ENCODE assay signal across 11 mouse cellular contexts in genomic region chr3:36532738-36533137, GRCm38 (mm10). TPM values are rescaled to one million over a fixed set of nuclear protein-coding genes. Genes with fewer than 3 reads are reported as not detected.
DNase-seq lines count a peak whose midpoint lies in the region; ATAC-seq lines count a peak whose summit lies in the region.
"Had no signal": no experiment of that assay in that cellular context is flagged by ENCODE, and none has a peak within 500 bp of the region (broad histone marks: within the 10 kb centered on the region; RNA-seq: fewer than 3 reads in every experiment).

No protein-coding gene starts in this region.

- peaks cover 38% of the 10 kb centered on the region for H3K4me1 ChIP-seq in heart, embryonic 13.5 days
- H3K4me1 ChIP-seq in heart, embryonic 10.5 days: peaks cover 8% of the 10 kb centered on the region
- peaks cover 27% of the 10 kb centered on the region for H3K4me1 ChIP-seq in lung, embryonic 16.5 days (replicated peaks; ENCODE audit: control insufficient read depth, insufficient read depth, low read length)
- H3K4me1 ChIP-seq in limb, embryonic 13.5 days: peaks cover 12% of the 10 kb centered on the region; the same call in 1 of the 2 replicates
- H3K4me1 ChIP-seq in hindbrain, embryonic 13.5 days (replicated peaks): peaks cover 7% of the 10 kb centered on the region; the same call in 1 of the 2 replicates

- no peak overlapping the region for H3K27ac ChIP-seq in heart, embryonic 13.5 days (replicated peaks)
- H3K27ac ChIP-seq in heart, embryonic 10.5 days: no peak overlapping the region
- peak overlapping the region; percentile 60 for H3K27ac ChIP-seq in lung, embryonic 16.5 days (ENCODE audit: low read length)
- H3K27ac ChIP-seq in limb, embryonic 13.5 days: no peak overlapping the region
- H3K27ac ChIP-seq in hindbrain, embryonic 13.5 days: no peak overlapping the region
- H3K27ac ChIP-seq: embryonic facial prominence, embryonic 13.5 days had no signal

- no peaks in the 10 kb centered on the region for H3K36me3 ChIP-seq in heart, embryonic 13.5 days
- H3K36me3 ChIP-seq in heart, embryonic 10.5 days: no peaks in the 10 kb centered on the region
- H3K36me3 ChIP-seq in lung, embryonic 16.5 days (ENCODE audit: control insufficient read depth, insufficient read depth, low read length): no peaks in the 10 kb centered on the region
- no peaks in the 10 kb centered on the region for H3K36me3 ChIP-seq in limb, embryonic 13.5 days
- H3K36me3 ChIP-seq in hindbrain, embryonic 13.5 days: no peaks in the 10 kb centered on the region
- H3K36me3 ChIP-seq: embryonic facial prominence, embryonic 13.5 days had no signal

- peak overlapping the region; percentile 73; the same call in 1 of the 2 replicates for H3K4me2 ChIP-seq in heart, embryonic 13.5 days
- H3K4me2 ChIP-seq in lung, embryonic 16.5 days (ENCODE audit: low read depth, low read length): peak overlapping the region; percentile 78
- peak overlapping the region; percentile 68 for H3K4me2 ChIP-seq in limb, embryonic 13.5 days (replicated peaks)
- H3K4me2 ChIP-seq in hindbrain, embryonic 13.5 days: no peak overlapping the region

- no peak overlapping the region for H3K4me3 ChIP-seq in heart, embryonic 13.5 days
- no peak overlapping the region for H3K4me3 ChIP-seq in heart, embryonic 10.5 days
- H3K4me3 ChIP-seq in lung, embryonic 16.5 days (ENCODE audit: low read length): no peak overlapping the region; the same call in 1 of the 2 replicates
- H3K4me3 ChIP-seq in limb, embryonic 13.5 days: no peak overlapping the region
- no peak overlapping the region for H3K4me3 ChIP-seq in hindbrain, embryonic 13.5 days
- H3K4me3 ChIP-seq: myocyte had no signal

- 49% methylated on average over 7 of the region's 7 CpGs for WGBS in heart, embryonic 13.5 days
- 34% methylated on average over 7 of the region's 7 CpGs for WGBS in heart, embryonic 10.5 days
- 19% methylated on average over 7 of the region's 7 CpGs for WGBS in lung, embryonic 16.5 days
- 37% methylated on average over 7 of the region's 7 CpGs for WGBS in limb, embryonic 13.5 days
- 48% methylated on average over 7 of the region's 7 CpGs for WGBS in hindbrain, embryonic 13.5 days

- no peak overlapping the region for H3K9ac ChIP-seq in heart, embryonic 13.5 days
- no peak overlapping the region for H3K9ac ChIP-seq in lung, embryonic 16.5 days (ENCODE audit: low read length)
- no peak overlapping the region for H3K9ac ChIP-seq in limb, embryonic 13.5 days
- no peak overlapping the region for H3K9ac ChIP-seq in hindbrain, embryonic 13.5 days

- H3K9me3 ChIP-seq in heart, embryonic 13.5 days: no peaks in the 10 kb centered on the region
- no peaks in the 10 kb centered on the region for H3K9me3 ChIP-seq in heart, embryonic 10.5 days
- H3K9me3 ChIP-seq in lung, embryonic 16.5 days (ENCODE audit: control insufficient read depth, low read length): no peaks in the 10 kb centered on the region
- H3K9me3 ChIP-seq in limb, embryonic 13.5 days: no peaks in the 10 kb centered on the region
- no peaks in the 10 kb centered on the region for H3K9me3 ChIP-seq in hindbrain, embryonic 13.5 days
- H3K9me3 ChIP-seq: embryonic facial prominence, embryonic 13.5 days had no signal

- peaks cover 11% of the 10 kb centered on the region; the same call in 1 of the 2 replicates for H3K27me3 ChIP-seq in heart, embryonic 13.5 days (replicated peaks)
- H3K27me3 ChIP-seq in heart, embryonic 10.5 days (ENCODE audit: insufficient read depth, poor library complexity, severe bottlenecking): peaks cover 8% of the 10 kb centered on the region; the same call in 1 of the 2 replicates
- no peaks in the 10 kb centered on the region for H3K27me3 ChIP-seq in lung, embryonic 16.5 days (ENCODE audit: control insufficient read depth, insufficient read depth, low read depth, low read length)
- peaks cover 18% of the 10 kb centered on the region for H3K27me3 ChIP-seq in limb, embryonic 13.5 days
- peaks cover 25% of the 10 kb centered on the region for H3K27me3 ChIP-seq in hindbrain, embryonic 13.5 days

- no peak for ATAC-seq in heart, embryonic 13.5 days (ENCODE audit: extremely low read depth, insufficient number of reproducible peaks, low FRiP score, low TSS enrichment)
- ATAC-seq in lung, embryonic 16.5 days (ENCODE audit: low read depth): no peak
- no peak for ATAC-seq in limb, embryonic 13.5 days (ENCODE audit: low FRiP score, low read depth)
- no peak for ATAC-seq in hindbrain, embryonic 13.5 days (ENCODE audit: low FRiP score)

- DNase-seq in heart, embryonic 10.5 days (ENCODE audit: low spot score): no peak
- no peak for DNase-seq in lung, postnatal 25 days (ENCODE audit: low spot score)
- DNase-seq in thymus, adult 18-20 months: no peak
- DNase-seq: cerebellum, adult 11-12 months; spleen, adult 18-20 months had no signal

RNA-seq across cellular contexts. Expression of gene Gm11549, which starts 11.1 kb away (rescaled TPM):
- 0.29 TPM in 2 replicates for polyA plus RNA-seq in heart, embryonic 13.5 days (2015; fragmentation: Nextera tagmentation; extraction: Ambion mirVana)
- polyA plus RNA-seq in heart, embryonic 10.5 days (2016; fragmentation: Nextera tagmentation; extraction: Ambion mirVana): not detected in 2 replicates
- polyA plus RNA-seq in lung, embryonic 16.5 days (2015; fragmentation: Nextera tagmentation; extraction: Ambion mirVana): 0.09 and 0.16 TPM in 2 replicates
- 0.08 TPM in 1 of 2 replicates, not detected in the other for polyA plus RNA-seq in limb, embryonic 13.5 days (2015; fragmentation: Nextera tagmentation; extraction: Ambion mirVana)
- polyA plus RNA-seq in hindbrain, embryonic 13.5 days (2015; fragmentation: Nextera tagmentation; extraction: Ambion mirVana): 0.38 and 0.53 TPM in 2 replicates
- polyA plus RNA-seq: myocyte had no signal

RNA-seq across cellular contexts. Expression of gene Exosc9, which starts 19.7 kb away (rescaled TPM):
- 51.5 and 58.6 TPM in 2 replicates for polyA plus RNA-seq in heart, embryonic 13.5 days (2015; fragmentation: Nextera tagmentation; extraction: Ambion mirVana)
- polyA plus RNA-seq in heart, embryonic 10.5 days (2016; fragmentation: Nextera tagmentation; extraction: Ambion mirVana): 65.2 and 77.8 TPM in 2 replicates
- polyA plus RNA-seq in lung, embryonic 16.5 days (2015; fragmentation: Nextera tagmentation; extraction: Ambion mirVana): 53.4 and 59.3 TPM in 2 replicates
- polyA plus RNA-seq in limb, embryonic 13.5 days (2015; fragmentation: Nextera tagmentation; extraction: Ambion mirVana): 67.2 and 69.9 TPM in 2 replicates
- 84.8 and 88.7 TPM in 2 replicates for polyA plus RNA-seq in hindbrain, embryonic 13.5 days (2015; fragmentation: Nextera tagmentation; extraction: Ambion mirVana)

RNA-seq across cellular contexts. Expression of gene Ccna2, which starts 39.2 kb away (rescaled TPM):
- 168 and 184 TPM in 2 replicates for polyA plus RNA-seq in heart, embryonic 13.5 days (2015; fragmentation: Nextera tagmentation; extraction: Ambion mirVana)
- 196 and 199 TPM in 2 replicates for polyA plus RNA-seq in heart, embryonic 10.5 days (2016; fragmentation: Nextera tagmentation; extraction: Ambion mirVana)
- polyA plus RNA-seq in lung, embryonic 16.5 days (2015; fragmentation: Nextera tagmentation; extraction: Ambion mirVana): 188 and 210 TPM in 2 replicates
- 156 and 165 TPM in 2 replicates for polyA plus RNA-seq in limb, embryonic 13.5 days (2015; fragmentation: Nextera tagmentation; extraction: Ambion mirVana)
- polyA plus RNA-seq in hindbrain, embryonic 13.5 days (2015; fragmentation: Nextera tagmentation; extraction: Ambion mirVana): 44.0 TPM in 2 replicates

RNA-seq across cellular contexts. Expression of gene 1810062G17Rik, which starts 57.0 kb away (rescaled TPM):
- 1.4 and 1.6 TPM in 2 replicates for polyA plus RNA-seq in heart, embryonic 13.5 days (2015; fragmentation: Nextera tagmentation; extraction: Ambion mirVana)
- polyA plus RNA-seq in heart, embryonic 10.5 days (2016; fragmentation: Nextera tagmentation; extraction: Ambion mirVana): 0.90 and 0.93 TPM in 2 replicates
- 3.6 and 3.9 TPM in 2 replicates for polyA plus RNA-seq in lung, embryonic 16.5 days (2015; fragmentation: Nextera tagmentation; extraction: Ambion mirVana)
- 1.5 and 2.2 TPM in 2 replicates for polyA plus RNA-seq in limb, embryonic 13.5 days (2015; fragmentation: Nextera tagmentation; extraction: Ambion mirVana)
- polyA plus RNA-seq in hindbrain, embryonic 13.5 days (2015; fragmentation: Nextera tagmentation; extraction: Ambion mirVana): 0.30 TPM in 1 of 2 replicates, not detected in the other

RNA-seq across cellular contexts. Expression of gene Anxa5, which starts 57.0 kb away (rescaled TPM):
- 375 and 414 TPM in 2 replicates for polyA plus RNA-seq in heart, embryonic 13.5 days (2015; fragmentation: Nextera tagmentation; extraction: Ambion mirVana)
- polyA plus RNA-seq in heart, embryonic 10.5 days (2016; fragmentation: Nextera tagmentation; extraction: Ambion mirVana): 293 and 360 TPM in 2 replicates
- 424 and 464 TPM in 2 replicates for polyA plus RNA-seq in lung, embryonic 16.5 days (2015; fragmentation: Nextera tagmentation; extraction: Ambion mirVana)
- polyA plus RNA-seq in limb, embryonic 13.5 days (2015; fragmentation: Nextera tagmentation; extraction: Ambion mirVana): 334 and 341 TPM in 2 replicates
- 85.5 and 88.8 TPM in 2 replicates for polyA plus RNA-seq in hindbrain, embryonic 13.5 days (2015; fragmentation: Nextera tagmentation; extraction: Ambion mirVana)
